Mouse (Mus musculus) lung, postnatal 0 days (tissue): Measurements from ENCODE around the gene Tgfbr2.

Experiments used
- CTCF ChIP-seq: IDR thresholded peaks from 2 replicates; pipeline ENCODE4 v1.5.1; 2016; ENCODE audit warnings: antibody characterized with exemption, mild to moderate bottlenecking
- EP300 ChIP-seq: IDR thresholded peaks from 2 replicates; pipeline ENCODE4 v1.6.1; 2016; ENCODE audit warnings: antibody characterized with exemption, mild to moderate bottlenecking, control low read depth

GRCm38 (mm10) chr9:116208169-116208904, 33.2 kb upstream of the Tgfbr2 start:
- TF ChIP-seq CTCF: no peak
- no peak for TF ChIP-seq EP300
